Mouse (Mus musculus): Measurements from ENCODE around the gene Serbp1. TPM values are rescaled to one million over a fixed set of nuclear protein-coding genes. Genes with fewer than 3 reads are reported as not detected.

Gene Serbp1
- total and polyA plus RNA-seq, 3 experiments, result 1,043 to 1,809 (median 1,049) TPM

GRCm38 (mm10) chr6:67337943-67338342 is 100.0 kb downstream of the Serbp1 start (continued):
- TF ChIP-seq USF2 (IDR thresholded peaks at IDR 0.05; ENCODE audit: borderline replicate concordance in 1 of 2, insufficient read depth in 1 of 2, low read depth in 1 of 2, low read length in 2 of 2), result no peak
- no peak for TF ChIP-seq ZC3H11A (IDR thresholded peaks at IDR 0.05; ENCODE audit: low read depth, low read length)

DNA sequence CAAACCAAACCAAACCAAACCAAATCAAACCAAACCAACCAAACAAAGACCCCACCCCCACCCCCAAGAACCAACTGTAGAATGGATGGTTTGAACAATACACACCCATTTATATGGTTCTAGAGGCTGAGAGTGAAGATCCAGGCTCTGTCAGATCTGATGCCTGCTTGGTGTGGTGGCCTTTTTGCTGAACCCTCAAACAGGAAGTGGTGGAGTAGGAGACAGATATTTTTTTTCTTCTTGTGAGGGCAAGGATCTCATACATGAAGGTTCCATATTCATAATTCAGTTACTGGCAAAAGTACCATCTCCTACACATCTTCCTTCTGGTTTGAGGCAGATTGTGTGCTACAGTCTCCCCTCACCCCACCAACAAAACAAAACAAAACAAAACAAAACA is 101.5 kb downstream of the Serbp1 start:
- peaks cover 0 to 34% of the 10 kb centered on the region in 2 experiments; a peak in 2 of 4 replicates for H3K36me3 ChIP-seq (ENCODE audit: control insufficient read depth in 1 of 2, insufficient read depth in 2 of 2, low read length in 2 of 2)
- TF ChIP-seq TBP (IDR thresholded peaks at IDR 0.05; ENCODE audit: low read depth, low read length) (no peak), SIN3A (IDR thresholded peaks at IDR 0.05; ENCODE audit: low read length) (0 out of 2 replicates have a peak, but pooled peaks have one; percentile 16), GABPA (IDR thresholded peaks at IDR 0.05; ENCODE audit: low read depth, low read length) (no peak), RAD21 (IDR thresholded peaks at IDR 0.05; ENCODE audit: low read depth, low read length) (no peak), ZKSCAN1 (IDR thresholded peaks at IDR 0.05; ENCODE audit: low read depth, low read length) (no peak), ELF1 (IDR thresholded peaks at IDR 0.05; ENCODE audit: low read depth, low read length) (peak; percentile 57; the same call in 1 of the 2 replicates), MYC (IDR thresholded peaks at IDR 0.05; ENCODE audit: low read depth, low read length) (no peak), CHD1 (IDR thresholded peaks at IDR 0.05; ENCODE audit: low read depth, low read length) (no peak), E2F4 (IDR thresholded peaks at IDR 0.05; ENCODE audit: borderline replicate concordance, low read depth, low read length) (no peak), ZC3H11A (IDR thresholded peaks at IDR 0.05; ENCODE audit: low read depth, low read length) (no peak), NRF1 (IDR thresholded peaks at IDR 0.05; ENCODE audit: insufficient read depth, low read depth, low read length, poor library complexity, severe bottlenecking) (no peak), BHLHE40 (IDR thresholded peaks at IDR 0.05; ENCODE audit: borderline replicate concordance, low read depth, low read length) (no peak), POLR2AphosphoS2 (IDR thresholded peaks at IDR 0.05; ENCODE audit: low read length) (no peak), ZNF384 (IDR thresholded peaks at IDR 0.05; ENCODE audit: low read depth, low read length) (peak; percentile 85), POLR2AphosphoS5 (IDR thresholded peaks at IDR 0.05; ENCODE audit: borderline replicate concordance, low read depth, low read length) (no peak), JUND (IDR thresholded peaks at IDR 0.05; ENCODE audit: low read depth, low read length) (no peak), HCFC1 (IDR thresholded peaks at IDR 0.05; ENCODE audit: low read depth, low read length) (no peak), KAT2A (conservative IDR thresholded peaks at IDR 0.05; ENCODE audit: low read depth, low read length) (no peak), MAX (IDR thresholded peaks at IDR 0.05; ENCODE audit: low read length) (no peak), ETS1 (IDR thresholded peaks at IDR 0.05; ENCODE audit: low read depth, low read length) (no peak), MXI1 (IDR thresholded peaks at IDR 0.05; ENCODE audit: low read depth, low read length) (no peak), USF1 (IDR thresholded peaks at IDR 0.05; ENCODE audit: low read depth, low read length) (no peak)
- no peak overlapping the region for H3K4me3 ChIP-seq (ENCODE audit: control insufficient read depth in 1 of 2, insufficient read depth in 1 of 2, low read depth in 2 of 2, low read length in 2 of 2)
- peak; percentile 51 for DNase-seq (ENCODE audit: low read depth, low spot score)
- H3K27ac ChIP-seq (ENCODE audit: control insufficient read depth, low read depth, low read length), result no peak overlapping the region
- H3K9ac ChIP-seq (ENCODE audit: control insufficient read depth, low read depth, low read length, poor library complexity, severe bottlenecking), result no peak overlapping the region
- H3K27me3 ChIP-seq (ENCODE audit: control insufficient read depth in 1 of 2, insufficient read depth in 2 of 2, low read length in 2 of 2), result no peaks in the 10 kb centered on the region
- peaks cover 25 to 32% of the 10 kb centered on the region in 2 experiments for H3K4me1 ChIP-seq (ENCODE audit: control insufficient read depth in 1 of 2, insufficient read depth in 2 of 2, low read length in 2 of 2)
- H3K9me3 ChIP-seq (replicated peaks; ENCODE audit: insufficient read depth, low read length), result no peaks in the 10 kb centered on the region
- no peaks in the 10 kb centered on the region for H3K79me2 ChIP-seq (ENCODE audit: control insufficient read depth, insufficient read depth, low read length, poor library complexity)

Other genes with a start within 250 kb of the Serbp1 start
- gene Gadd45a, start 200.7 kb upstream of the Serbp1 start, total RNA-seq (2012; rRNA removed), result 18.1 and 29.3 TPM in 2 replicates
- 10 to 100 TPM in 1 of 2 experiments, not detected in 1; 37.4 TPM for gene Gadd45a, start 200.7 kb upstream of the Serbp1 start, polyA plus RNA-seq (2012; ENCODE audit: insufficient read depth in 1 of 2, insufficient read length in 2 of 2, low read depth in 1 of 2, low replicate concordance in 2 of 2, missing spikeins in 1 of 2)
- gene Il12rb2, start 138.0 kb downstream of the Serbp1 start, total RNA-seq (2012; rRNA removed), result 0.19 and 0.39 TPM in 2 replicates
- under 1 TPM in 1 of 2 experiments, not detected in 1; 0.11 TPM for gene Il12rb2, start 138.0 kb downstream of the Serbp1 start, polyA plus RNA-seq (2012; ENCODE audit: insufficient read depth in 1 of 2, insufficient read length in 2 of 2, low read depth in 1 of 2, low replicate concordance in 2 of 2, missing spikeins in 1 of 2)

Measured in MEL (cell line).